Mouse (Mus musculus) midbrain, embryonic 15.5 days (tissue): ENCODE measurements around the gene Ascc2. TPM values are rescaled to one million over a fixed set of nuclear protein-coding genes. Genes with fewer than 3 reads are reported as not detected.

ENCODE experiments used
- ATAC-seq: fragments of 200-750 bp; cut with Nextera tagmentation; replicated peaks from 2 replicates; pipeline ENCODE4 v1.8.0; 2017; ENCODE audit warnings: moderate TSS enrichment
- H3K27ac ChIP-seq: fragments of 300-500 bp; sonication (generic); 2 replicates; pipeline ENCODE4 v1.5.1; 2015; ENCODE audit warnings: mild to moderate bottlenecking, inconsistent platforms
- H3K27me3 ChIP-seq: fragments of 300-500 bp; sonication (generic); replicated peaks from 2 replicates; pipeline ENCODE4 v1.6.1; 2015; ENCODE audit warnings: inconsistent platforms
- H3K36me3 ChIP-seq: fragments of 300-500 bp; sonication (generic); replicated peaks from 2 replicates; pipeline ENCODE4 v1.6.1; 2015; ENCODE audit warnings: inconsistent platforms
- H3K4me1 ChIP-seq: fragments of 300-500 bp; sonication (generic); 2 replicates; pipeline ENCODE4 v1.6.1; 2015; ENCODE audit warnings: inconsistent platforms
- H3K4me2 ChIP-seq: fragments of 300-500 bp; sonication (generic); 2 replicates; pipeline ENCODE4 v1.6.1; 2015; ENCODE audit warnings: inconsistent platforms, mild to moderate bottlenecking, moderate library complexity
- H3K4me3 ChIP-seq: fragments of 300-500 bp; sonication (generic); 2 replicates; pipeline ENCODE4 v1.5.1; 2015; ENCODE audit warnings: mild to moderate bottlenecking, inconsistent platforms
- H3K9ac ChIP-seq: fragments of 300-500 bp; sonication (generic); 2 replicates; pipeline ENCODE4 v1.6.1; 2015; ENCODE audit warnings: mild to moderate bottlenecking, inconsistent platforms
- H3K9me3 ChIP-seq: fragments of 300-500 bp; sonication (generic); 2 replicates; pipeline ENCODE4 v1.6.1; 2016; ENCODE audit warnings: inconsistent platforms
- WGBS: fragments of 180-500 bp; shearing (Covaris S2); methylation state at CpG from one replicate; pipeline ENCODE4 v1.1.7; 2015; ENCODE audit warnings: mixed read lengths; 5-methylcytosine and 5-hydroxymethylcytosine counted together
- polyA plus RNA-seq: library from polyadenylated mRNA; unstranded; fragments of >200 nt; fragmentation: Nextera tagmentation; extraction: Ambion mirVana; gene quantifications from 2 replicates; pipeline ENCODE4 v1.2.1, GENCODE M21; 2015

Ascc2 gene
- polyA plus RNA-seq: 23.1 and 24.4 TPM in 2 replicates

DNA sequence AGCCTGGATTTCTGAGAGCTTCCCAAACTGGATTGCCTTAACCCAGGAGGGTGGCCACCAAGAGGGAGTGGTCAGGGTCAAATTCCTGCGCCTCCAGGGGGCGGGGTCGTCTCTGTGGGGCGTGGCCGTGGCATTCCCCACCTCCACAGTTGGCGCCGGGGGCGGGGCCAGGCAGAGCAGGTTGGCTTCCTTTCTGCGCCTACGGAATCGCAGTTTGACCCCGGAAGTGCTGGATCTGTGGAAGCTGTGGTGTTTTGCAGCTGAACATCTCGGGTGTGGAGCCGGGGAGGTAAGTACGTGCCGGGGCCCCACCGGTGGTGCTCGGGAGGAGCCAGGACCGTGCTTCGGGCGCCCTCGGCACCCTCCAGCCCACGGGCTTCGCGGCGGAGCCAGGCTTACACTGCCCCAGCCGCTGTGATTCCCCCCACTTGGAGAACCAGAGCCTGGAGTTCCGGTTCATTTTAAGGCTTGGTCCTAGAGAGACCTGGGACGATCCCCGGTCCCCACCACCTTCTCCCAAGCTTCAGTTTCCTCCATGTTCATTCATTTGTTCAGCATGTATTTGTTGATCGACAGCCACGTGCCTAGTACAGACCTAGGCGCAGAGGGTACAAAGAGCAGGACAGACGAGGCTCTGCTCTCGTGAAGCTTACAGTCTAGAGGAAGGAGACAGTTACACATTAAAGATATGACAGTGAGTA is at the start of gene Ascc2:
TSS of gene Ascc2 (plus strand) at position 214 of the 701 bp plus-strand sequence.
- peak; percentile 94 for ATAC-seq
- Histone ChIP-seq H3K4me1 (peaks cover 15% of the 10 kb centered on the region), H3K27me3 (no peaks in the 10 kb centered on the region), H3K4me2 (peak within 1 kb of the TSS; percentile 79), H3K9ac (peak within 1 kb of the TSS; percentile 83), H3K4me3 (peak within 1 kb of the TSS; percentile 96), H3K27ac (peak within 1 kb of the TSS; percentile 75), H3K9me3 (no peaks in the 10 kb centered on the region), H3K36me3 (0 out of 2 replicates have a peak, but pooled peaks cover 6% of the 10 kb centered on the region)
- WGBS: under 1% methylated on average over 35 of the region's 35 CpGs

DNA sequence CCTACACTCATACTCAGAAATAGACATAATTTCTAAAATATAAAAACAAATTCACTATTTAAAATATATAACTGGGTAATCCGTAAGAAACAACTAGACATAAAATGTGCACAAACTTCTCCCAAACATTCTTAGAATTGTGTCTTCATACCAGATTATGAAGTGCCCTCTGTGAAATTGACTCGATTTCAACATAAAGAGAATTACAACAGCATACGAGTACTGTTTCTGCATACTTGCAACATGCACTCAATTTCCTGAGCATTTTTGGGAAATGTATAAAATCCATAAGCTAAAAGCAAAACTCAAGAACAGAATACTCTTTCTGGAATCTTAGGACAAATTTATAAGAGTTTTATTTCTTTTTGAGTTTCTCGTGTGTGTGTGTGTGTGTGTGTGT is 45.7 kb upstream of the Ascc2 start:
- H3K4me1 ChIP-seq: peaks cover 29% of the 10 kb centered on the region
- no peaks in the 10 kb centered on the region for H3K9me3 ChIP-seq
- no peak overlapping the region for H3K4me2 ChIP-seq
- H3K4me3 ChIP-seq: no peak overlapping the region
- H3K9ac ChIP-seq: no peak overlapping the region
- 91% methylated on average over 4 of the region's 4 CpGs for WGBS
- H3K27me3 ChIP-seq: no peaks in the 10 kb centered on the region
- no peak overlapping the region for H3K27ac ChIP-seq
- ATAC-seq: no peak
- H3K36me3 ChIP-seq: no peaks in the 10 kb centered on the region

DNA sequence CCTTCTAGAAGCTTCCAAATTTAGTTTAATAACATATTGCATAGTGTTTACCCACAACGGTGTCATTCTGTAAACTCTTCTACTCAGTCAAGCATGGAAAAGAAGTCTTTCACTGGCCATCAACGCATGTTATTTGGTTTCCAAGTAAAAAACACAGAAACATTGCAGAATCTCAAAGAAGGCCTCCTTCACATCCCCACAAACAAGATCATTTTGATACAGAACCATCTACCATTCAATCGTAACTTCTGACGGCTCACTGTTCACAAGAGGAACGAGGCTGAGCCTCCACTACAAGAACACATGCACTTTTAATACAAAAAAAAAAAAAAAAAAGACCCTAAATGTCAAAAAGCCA is 44.1 kb upstream of the Ascc2 start:
- 24% methylated on average over 5 of the region's 5 CpGs for WGBS
- Histone ChIP-seq H3K9me3 (no peaks in the 10 kb centered on the region), H3K4me2 (peak overlapping the region; percentile 63), H3K27me3 (no peaks in the 10 kb centered on the region), H3K4me1 (peaks cover 29% of the 10 kb centered on the region), H3K4me3 (peak overlapping the region; percentile 73), H3K9ac (peak overlapping the region; percentile 92; the same call in 1 of the 2 replicates), H3K27ac (no peak overlapping the region), H3K36me3 (no peaks in the 10 kb centered on the region)
- ATAC-seq: no peak

DNA sequence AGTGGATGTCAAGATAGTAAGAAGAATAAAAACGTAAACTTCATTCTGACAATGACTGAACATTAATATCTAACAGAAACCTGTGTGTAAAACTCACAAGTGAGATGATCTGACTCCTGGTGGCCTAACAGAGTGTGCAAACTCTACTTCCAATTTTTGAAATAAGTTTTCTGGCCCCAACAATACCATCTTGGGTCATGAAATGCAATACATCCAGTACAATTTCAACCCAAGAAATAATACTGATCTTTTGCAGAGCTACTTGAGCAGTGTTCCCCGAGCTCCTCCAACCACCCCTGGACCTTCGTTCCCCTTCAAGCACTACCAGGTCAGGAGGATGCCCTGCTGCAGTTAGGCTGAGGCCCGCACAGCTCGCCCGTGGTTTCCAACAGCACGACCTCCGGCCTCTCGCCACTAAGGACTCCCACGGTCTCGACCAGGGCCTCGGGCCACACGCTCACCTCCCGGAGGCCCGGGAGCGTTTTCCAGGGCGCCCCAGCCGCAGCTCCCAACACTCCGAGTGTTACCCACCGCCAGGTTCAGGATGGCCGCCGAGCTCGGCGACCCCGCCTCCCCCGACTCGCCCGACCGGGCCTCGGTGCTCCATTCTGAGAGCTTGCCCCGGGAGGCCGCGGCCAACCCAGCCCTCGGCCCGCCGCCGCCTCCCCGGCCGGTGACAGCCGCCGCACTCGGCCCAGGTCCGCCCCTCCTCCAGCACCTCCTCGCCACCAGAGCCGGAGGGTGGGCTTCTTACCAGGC is 43.5 kb upstream of the Ascc2 start:
- H3K9me3 ChIP-seq: no peaks in the 10 kb centered on the region
- H3K4me1 ChIP-seq: peaks cover 29% of the 10 kb centered on the region
- no peaks in the 10 kb centered on the region for H3K27me3 ChIP-seq
- WGBS: under 1% methylated on average over 45 of the region's 45 CpGs
- H3K9ac ChIP-seq: peak overlapping the region; percentile 92
- peak overlapping the region; percentile 94 for H3K27ac ChIP-seq
- H3K36me3 ChIP-seq: no peaks in the 10 kb centered on the region
- peak overlapping the region; percentile 73 for H3K4me3 ChIP-seq
- ATAC-seq: peak; percentile 93
- peak overlapping the region; percentile 63 for H3K4me2 ChIP-seq

DNA sequence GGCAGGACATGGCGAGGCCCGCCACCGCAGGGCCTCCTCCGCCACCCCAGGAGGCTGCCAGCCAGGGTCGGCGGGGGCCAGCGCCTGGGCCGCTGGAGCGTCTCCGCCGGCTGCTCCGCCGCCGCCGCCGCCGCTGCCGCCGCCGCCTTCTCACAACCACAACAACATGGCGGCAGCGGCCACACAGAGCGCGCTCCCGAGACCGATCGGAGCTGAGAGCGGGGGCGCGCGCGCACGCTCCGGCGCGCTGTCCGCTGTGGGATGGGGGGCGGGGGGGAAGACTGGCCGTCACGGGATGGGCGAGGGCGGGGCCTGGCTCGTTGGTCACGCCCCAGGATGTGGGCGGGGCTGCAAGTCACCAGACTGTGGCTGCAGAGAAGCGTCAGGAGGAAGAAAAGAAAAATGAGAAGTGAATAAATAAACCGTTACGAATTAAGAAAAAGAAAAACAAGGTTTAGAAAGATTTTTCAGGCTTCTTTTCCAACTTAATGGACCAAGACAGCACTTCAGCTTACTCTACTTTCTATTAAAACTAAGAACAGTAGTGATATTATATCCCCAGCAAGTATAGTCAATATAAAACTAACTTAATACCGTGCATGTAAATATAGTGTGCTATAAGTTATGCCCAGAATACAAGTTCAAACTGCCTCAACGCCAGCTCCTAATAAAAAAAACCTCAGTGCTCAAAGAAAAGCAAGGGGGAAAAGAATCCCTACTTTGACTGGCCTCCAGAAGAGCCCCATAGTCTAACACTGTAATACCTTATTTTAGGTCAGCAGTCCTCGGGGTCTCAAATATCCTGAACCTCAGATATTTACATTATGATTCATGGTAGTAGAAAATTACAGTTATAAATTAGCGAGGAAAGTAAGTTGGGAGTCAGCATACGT is 42.7 kb upstream of the Ascc2 start, which contains the start of gene Mtmr3:
TSS of gene Mtmr3 (minus strand) at position 256 of the 893 bp plus-strand sequence.
- Histone ChIP-seq H3K9me3 (no peaks in the 10 kb centered on the region), H3K27me3 (no peaks in the 10 kb centered on the region), H3K4me1 (peaks cover 29% of the 10 kb centered on the region), H3K27ac (peak within 1 kb of the TSS; percentile 94), H3K36me3 (no peaks in the 10 kb centered on the region), H3K4me2 (peak within 1 kb of the TSS; percentile 63), H3K4me3 (peak within 1 kb of the TSS; percentile 73), H3K9ac (peak within 1 kb of the TSS; percentile 92)
- WGBS: 5% methylated on average over 50 of the region's 53 CpGs
- peak; percentile 93 for ATAC-seq

DNA sequence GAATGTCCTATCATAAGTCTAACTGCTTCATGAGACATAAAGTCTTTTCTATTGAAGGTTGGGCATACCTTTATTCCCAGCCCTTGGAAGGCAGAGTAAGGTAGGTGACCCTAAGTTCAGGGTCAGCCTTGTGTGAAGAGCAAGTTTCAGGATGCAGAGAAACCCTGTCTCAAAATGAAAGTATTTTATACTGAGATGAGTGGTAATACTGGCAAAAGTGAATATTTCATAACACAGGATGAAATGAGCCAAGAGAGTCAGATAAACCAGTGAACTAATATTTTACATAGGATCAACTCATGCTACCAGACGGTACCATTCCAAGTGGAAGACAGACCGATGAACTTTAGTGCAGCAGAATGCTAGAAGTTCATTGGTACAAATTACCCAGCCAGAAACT is 39.1 kb upstream of the Ascc2 start:
- H3K36me3 ChIP-seq: no peaks in the 10 kb centered on the region
- H3K9ac ChIP-seq: no peak overlapping the region
- no peak overlapping the region for H3K4me3 ChIP-seq
- no peak overlapping the region for H3K4me2 ChIP-seq
- H3K9me3 ChIP-seq: no peaks in the 10 kb centered on the region
- WGBS: 92% methylated on average over 2 of the region's 2 CpGs
- H3K4me1 ChIP-seq: peaks cover 15% of the 10 kb centered on the region
- H3K27ac ChIP-seq: no peak overlapping the region
- ATAC-seq: no peak
- no peaks in the 10 kb centered on the region for H3K27me3 ChIP-seq

DNA sequence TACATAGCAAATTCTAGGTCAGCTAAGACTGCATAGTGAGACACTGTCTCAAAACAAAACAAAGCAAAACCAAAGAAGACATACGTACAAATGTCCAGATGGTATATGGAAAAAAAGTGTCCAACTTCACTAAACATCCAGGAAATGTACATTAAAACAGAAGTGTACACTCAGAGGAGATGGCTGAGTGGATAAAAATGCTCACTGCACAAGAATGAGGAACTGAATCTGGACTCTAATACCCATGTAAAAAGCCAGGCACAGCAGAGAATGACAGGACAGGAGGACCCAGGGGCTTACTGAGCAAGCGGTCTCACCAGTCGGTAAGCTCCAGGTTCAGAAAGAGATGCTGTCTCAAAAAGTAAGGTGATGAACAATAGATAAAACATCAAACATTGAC is 37.6 kb upstream of the Ascc2 start:
- no peaks in the 10 kb centered on the region for H3K9me3 ChIP-seq
- H3K36me3 ChIP-seq: no peaks in the 10 kb centered on the region
- H3K4me1 ChIP-seq: peaks cover 12% of the 10 kb centered on the region; the same call in 1 of the 2 replicates
- WGBS: 88% methylated on average over 3 of the region's 3 CpGs
- H3K27ac ChIP-seq: no peak overlapping the region
- no peaks in the 10 kb centered on the region for H3K27me3 ChIP-seq
- no peak overlapping the region for H3K9ac ChIP-seq
- no peak overlapping the region for H3K4me2 ChIP-seq
- H3K4me3 ChIP-seq: no peak overlapping the region
- no peak for ATAC-seq

DNA sequence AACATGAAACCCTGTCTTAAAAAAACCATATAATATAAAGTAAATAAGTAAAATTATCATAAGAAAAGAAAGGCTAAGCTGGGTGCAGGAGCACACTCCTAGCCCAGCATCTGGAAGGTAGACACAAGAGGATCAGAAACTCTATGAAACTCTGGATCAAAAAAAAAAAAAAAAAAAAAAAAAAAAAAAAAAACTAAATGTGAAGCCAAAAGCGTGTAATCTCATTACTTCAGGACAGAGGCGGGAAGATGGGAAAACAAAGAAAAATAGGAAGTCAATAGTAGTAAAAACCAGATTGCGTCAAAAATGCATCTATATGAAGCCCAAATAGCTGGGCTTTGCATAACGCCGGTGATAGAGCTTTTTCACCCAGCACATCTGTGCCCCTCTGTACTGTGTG is 35.7 kb upstream of the Ascc2 start:
- H3K36me3 ChIP-seq: no peaks in the 10 kb centered on the region
- H3K27me3 ChIP-seq: no peaks in the 10 kb centered on the region
- no peak overlapping the region for H3K27ac ChIP-seq
- no peak for ATAC-seq
- no peaks in the 10 kb centered on the region for H3K9me3 ChIP-seq
- no peak overlapping the region for H3K9ac ChIP-seq
- WGBS: 58% methylated on average over 5 of the region's 5 CpGs
- no peak overlapping the region for H3K4me3 ChIP-seq
- H3K4me1 ChIP-seq: peaks cover 12% of the 10 kb centered on the region; the same call in 1 of the 2 replicates
- no peak overlapping the region for H3K4me2 ChIP-seq

DNA sequence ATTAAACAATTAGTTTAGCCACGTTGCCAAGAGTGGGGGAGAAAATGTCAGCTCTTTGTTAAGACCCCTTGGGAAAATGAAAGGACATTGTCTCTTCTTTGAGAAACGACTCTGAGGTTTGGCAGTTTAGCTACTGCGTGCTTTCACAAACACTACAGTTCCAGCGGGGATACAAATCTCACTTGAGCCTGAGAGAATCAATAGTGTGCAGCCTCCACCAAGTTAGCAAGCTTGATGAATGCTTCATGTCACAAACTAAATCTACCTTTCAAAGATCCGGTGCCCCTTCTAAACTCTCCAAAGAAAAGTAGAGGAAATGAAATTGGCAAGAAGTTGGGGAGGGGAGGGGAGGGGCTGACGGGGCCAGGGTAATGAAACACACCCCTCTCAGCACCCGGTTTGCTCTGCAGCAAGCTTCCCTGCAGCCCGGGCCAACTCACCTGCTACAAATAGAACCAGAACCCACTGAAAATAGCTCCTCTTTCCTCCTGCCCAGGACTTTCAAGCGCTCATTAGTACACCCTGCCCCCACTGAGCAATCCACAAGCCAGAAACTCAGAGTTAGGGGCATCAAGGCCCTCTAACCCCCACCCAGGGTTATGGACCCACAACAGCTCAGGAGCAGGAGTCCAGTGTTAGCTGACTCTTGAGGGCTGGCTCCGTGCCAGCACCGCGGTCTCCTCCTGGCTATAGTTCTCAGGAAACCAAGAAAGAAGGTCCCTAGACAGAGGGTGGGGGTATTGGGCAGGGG is 34.7 kb upstream of the Ascc2 start:
- Histone ChIP-seq H3K27me3 (no peaks in the 10 kb centered on the region), H3K4me1 (peaks cover 12% of the 10 kb centered on the region; the same call in 1 of the 2 replicates), H3K27ac (no peak overlapping the region), H3K36me3 (no peaks in the 10 kb centered on the region), H3K9ac (no peak overlapping the region), H3K4me2 (no peak overlapping the region), H3K4me3 (no peak overlapping the region), H3K9me3 (no peaks in the 10 kb centered on the region)
- peak; percentile 52; the same call in 1 of the 2 replicates for ATAC-seq
- 32% methylated on average over 12 of the region's 12 CpGs for WGBS

DNA sequence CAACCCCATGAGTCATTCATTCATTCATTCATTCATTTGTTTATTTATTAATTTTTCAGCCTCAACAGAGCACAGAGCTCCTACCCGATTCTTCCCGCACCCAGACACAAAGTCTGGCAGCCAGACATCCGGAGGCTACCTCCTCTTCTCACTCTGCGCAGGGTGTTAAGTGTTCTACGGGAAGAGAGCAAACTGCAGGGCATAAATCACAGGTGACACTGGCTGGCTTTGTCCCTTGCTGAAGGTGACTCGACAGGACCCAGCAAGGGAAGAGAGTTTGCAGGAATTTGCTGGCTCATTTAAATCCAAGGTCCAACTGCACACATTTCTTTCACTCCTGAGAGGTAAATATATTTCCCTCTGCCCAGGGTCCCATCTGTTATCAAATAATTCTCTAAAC is 33.1 kb upstream of the Ascc2 start:
- 77% methylated on average over 6 of the region's 6 CpGs for WGBS
- Histone ChIP-seq H3K4me3 (no peak overlapping the region), H3K27me3 (no peaks in the 10 kb centered on the region), H3K4me2 (no peak overlapping the region), H3K9me3 (no peaks in the 10 kb centered on the region), H3K4me1 (peaks cover 12% of the 10 kb centered on the region; the same call in 1 of the 2 replicates), H3K27ac (no peak overlapping the region), H3K9ac (no peak overlapping the region), H3K36me3 (no peaks in the 10 kb centered on the region)
- no peak for ATAC-seq

DNA sequence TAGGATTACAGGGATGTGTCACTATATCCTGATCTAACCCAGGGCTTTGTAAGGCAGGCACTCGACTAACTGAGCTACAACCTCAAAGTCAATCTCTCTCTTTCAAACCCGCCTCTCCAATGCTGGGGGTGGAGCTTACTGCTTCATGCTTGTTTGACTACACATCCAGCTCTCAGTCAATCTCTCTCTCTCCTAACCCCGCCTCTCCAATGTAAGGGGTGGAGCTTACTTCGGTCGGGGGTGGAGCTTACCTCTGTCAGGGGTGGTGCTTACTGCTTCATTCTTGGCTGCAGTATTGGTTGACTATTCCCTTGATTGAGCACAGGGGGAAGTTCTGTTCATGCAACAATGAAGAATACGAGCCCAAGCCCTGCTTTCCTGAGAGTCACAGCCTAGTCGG is 32.1 kb upstream of the Ascc2 start:
- Histone ChIP-seq H3K9ac (no peak overlapping the region), H3K36me3 (no peaks in the 10 kb centered on the region), H3K27me3 (no peaks in the 10 kb centered on the region), H3K4me3 (no peak overlapping the region), H3K9me3 (no peaks in the 10 kb centered on the region), H3K27ac (no peak overlapping the region), H3K4me1 (peaks cover 12% of the 10 kb centered on the region; the same call in 1 of the 2 replicates), H3K4me2 (no peak overlapping the region)
- no peak for ATAC-seq
- WGBS: 54% methylated on average over 7 of the region's 7 CpGs
